Mouse (Mus musculus): ENCODE measurements around the gene Pmpca.

DNA sequence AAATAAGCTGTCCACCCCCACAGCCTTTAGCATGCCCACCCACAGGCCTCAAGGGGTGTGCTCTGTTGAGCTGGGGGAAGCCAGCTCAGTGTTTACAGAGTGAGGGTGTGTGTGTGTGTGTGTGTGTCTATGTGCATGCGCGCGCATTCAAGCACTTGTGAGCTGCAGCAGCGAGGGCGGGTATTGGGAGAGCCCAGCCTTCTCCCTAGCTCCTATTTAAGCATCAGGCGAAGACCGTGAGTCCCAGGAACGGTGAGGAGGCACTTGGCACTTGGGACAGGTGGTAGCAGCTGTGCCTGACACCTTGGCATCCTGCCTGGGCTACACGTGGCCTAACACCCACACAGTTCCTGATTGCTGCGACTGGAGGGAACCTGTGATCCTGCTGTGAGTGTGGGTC lies 47.1 kb upstream of the Pmpca start:
- TF ChIP-seq CTCF (conservative IDR thresholded peaks at IDR 0.05; ENCODE audit: low read length) (no peak), NANOG (IDR thresholded peaks at IDR 0.05; ENCODE audit: borderline replicate concordance, low read length) (no peak), POU5F1 (IDR thresholded peaks at IDR 0.05; ENCODE audit: borderline replicate concordance, low read length) (no peak)
